Mouse (Mus musculus) CD4-positive naive resting alpha-beta T cell, adult 76 days (primary cell): Measurements from ENCODE around the gene Kcnab1. TPM values are rescaled to one million over a fixed set of nuclear protein-coding genes. Genes with fewer than 3 reads are reported as not detected.

ENCODE experiments used
- total RNA-seq: library from RNA; stranded (reverse); gene quantifications from one replicate; pipeline ENCODE4 v1.2.4, GENCODE M21; 2023

Kcnab1 gene
- not detected for total RNA-seq

DNA sequence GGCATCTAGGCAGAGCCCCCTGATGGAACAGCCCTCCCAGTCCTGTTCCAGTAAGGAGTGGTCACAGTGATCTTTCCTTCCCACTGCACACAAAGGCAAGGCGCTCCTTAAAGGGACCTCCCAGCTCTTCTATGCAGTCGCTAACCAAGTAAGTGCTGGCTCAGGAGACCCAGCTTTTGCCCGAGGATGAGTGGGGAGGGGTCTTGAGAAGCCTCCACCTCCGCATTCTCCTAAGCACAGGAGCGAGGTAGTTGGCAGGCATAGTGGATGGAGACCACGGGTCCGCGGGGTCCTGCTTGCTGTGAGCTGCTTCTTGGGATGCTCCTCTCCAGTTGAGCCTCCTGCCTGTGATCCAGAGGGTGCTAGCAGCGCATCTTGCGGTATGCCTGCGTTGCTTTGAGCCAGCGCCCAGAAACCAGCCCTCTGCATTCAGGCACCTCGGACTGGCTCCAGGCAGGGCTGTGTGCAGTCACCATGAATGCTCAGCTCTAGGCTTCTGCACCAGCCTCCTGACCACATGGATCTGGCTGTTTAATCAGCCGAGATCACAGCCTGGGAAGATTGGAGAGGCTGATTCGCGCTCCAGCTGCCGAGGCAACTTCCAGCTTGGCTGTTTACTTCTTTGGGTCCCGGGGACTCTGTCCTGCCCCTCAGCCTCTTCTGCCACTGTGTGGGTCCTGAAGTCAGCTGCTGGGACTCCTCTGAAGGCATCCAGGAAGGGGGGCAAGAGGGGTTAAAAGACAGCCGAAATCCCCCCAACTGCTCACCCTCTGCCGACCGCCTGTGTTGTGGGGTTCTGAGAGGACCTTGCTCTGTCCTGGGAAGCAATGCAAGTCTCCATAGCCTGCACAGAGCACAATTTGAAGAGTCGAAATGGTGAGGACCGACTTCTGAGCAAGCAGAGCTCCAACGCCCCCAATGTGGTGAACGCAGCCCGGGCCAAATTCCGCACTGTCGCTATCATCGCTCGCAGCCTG, at the start of gene Kcnab1:
Gene Kcnab1, plus strand, starts transcription at position 440 of the 977 bp plus-strand sequence.

DNA sequence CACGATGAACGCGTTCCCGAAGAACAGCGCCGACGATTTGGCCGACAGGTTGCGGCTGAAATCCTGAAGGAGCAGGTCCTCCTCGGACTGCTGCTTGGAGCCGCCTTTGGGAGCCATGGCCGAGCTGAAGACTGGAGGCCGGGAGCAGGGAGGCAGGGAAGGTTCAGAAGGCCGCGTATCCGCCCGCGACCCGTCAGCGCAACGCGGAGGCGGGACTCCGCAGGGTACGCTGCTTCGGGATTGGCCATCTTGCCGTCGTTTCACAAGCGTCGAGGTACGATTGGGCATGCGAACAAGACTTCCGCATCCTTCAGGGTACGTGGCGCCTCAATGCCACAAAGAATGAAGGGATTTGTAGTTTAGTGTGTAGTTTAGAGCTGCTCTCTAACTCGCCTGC, 283.2 kb downstream of the Kcnab1 start, which contains the start of gene Ssr3:
Gene Ssr3, minus strand, starts transcription at position 203 of the 397 bp plus-strand sequence.

